Mouse (Mus musculus) CD4-positive, CD25-positive, alpha-beta regulatory T cell, adult 4 months (primary cell): Measurements from ENCODE around the gene Kcnc3. TPM values are rescaled to one million over a fixed set of nuclear protein-coding genes. Genes with fewer than 3 reads are reported as not detected.

Experiments used
- ATAC-seq: one replicate; pipeline ENCODE4 v1.8.0; 2017
- polyA plus RNA-seq, 2 experiments: library from polyadenylated mRNA; unstranded; fragments of 100-300 nt; shearing (Covaris generic); gene quantifications; one replicate each; pipeline ENCODE4 v1.2.1; 2017

Gene Kcnc3
- polyA plus RNA-seq, 2 experiments from 2014 or later = 0.42 TPM; not detected in 1

DNA sequence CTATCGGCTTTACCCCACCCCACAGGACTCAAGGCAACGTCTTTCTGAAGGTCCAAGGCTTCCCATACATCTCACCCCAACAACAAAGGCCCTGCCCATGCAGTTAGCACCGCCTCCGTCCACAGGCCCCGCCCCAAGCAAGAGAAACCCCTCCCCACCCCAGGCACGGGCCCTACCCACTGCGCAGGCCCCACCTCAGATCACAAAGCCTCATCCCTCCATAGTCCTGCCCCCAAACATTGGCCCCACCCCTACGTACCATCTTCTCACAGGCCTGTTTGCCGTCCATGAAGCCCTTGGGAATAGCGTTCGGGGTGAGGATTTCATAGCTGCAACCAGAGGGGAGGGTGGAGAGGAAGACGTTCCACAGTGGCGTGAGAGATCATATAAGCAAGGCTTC lies 42.2 kb downstream of the Kcnc3 start:
- no peak for ATAC-seq

DNA sequence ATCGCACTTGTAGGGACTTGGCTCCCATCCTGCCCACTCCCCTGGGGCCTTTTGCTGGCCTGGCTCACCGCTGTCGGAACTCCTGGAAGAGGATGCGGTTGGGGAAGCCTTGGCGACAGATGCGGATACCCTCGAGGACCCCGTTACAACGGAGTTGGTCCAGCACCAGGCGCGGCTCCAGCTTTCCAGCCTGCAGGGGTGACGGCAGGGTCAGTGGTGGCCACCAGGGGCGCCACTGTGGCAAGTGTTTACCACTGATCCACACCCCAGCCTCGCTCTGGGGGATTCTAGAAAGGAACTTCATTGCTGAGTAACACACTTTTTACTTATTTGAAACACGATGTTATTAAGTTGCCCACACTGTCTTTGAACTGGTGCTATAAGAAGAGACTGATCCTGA lies 42.9 kb downstream of the Kcnc3 start:
- no peak for ATAC-seq

DNA sequence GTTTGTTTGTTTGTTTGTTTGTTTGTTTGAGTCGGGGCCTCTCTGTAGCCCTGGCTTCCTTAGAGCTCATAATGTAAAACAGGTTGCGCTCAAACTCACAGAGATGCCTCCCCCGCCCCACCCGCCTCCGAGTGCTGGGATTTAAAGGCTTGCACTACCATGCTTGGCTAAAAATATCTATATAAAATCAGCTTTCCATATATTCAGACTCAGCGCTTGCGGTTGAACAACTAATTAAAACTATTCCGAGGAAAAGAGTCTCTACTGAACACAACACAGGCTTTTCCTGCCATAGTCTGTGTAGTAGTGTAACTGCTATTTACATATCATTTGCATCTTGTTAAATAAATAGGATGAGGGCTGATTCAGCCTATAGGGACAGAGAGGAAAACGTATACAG lies 46.2 kb downstream of the Kcnc3 start:
- ATAC-seq = no peak

DNA sequence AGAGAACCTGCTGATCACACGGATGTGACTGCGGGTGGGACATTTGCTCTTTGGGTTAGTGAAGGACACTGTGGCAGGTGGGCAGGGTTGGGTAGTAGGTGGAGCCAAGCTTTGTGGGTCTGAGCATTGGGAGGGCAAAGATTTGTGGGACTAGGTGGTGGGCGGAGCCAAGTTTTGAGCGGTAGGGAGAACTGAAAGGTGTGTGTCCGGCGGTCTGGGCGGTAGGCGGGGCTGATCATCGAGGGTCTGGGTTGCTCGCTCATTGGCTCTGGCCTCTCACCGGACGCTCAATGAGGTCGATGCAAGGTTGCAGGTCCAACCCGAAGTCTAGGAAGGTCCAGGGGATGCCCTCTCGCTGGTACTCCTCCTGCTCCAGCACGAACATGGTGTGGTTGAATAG lies 48.2 kb downstream of the Kcnc3 start:
- no peak for ATAC-seq

DNA sequence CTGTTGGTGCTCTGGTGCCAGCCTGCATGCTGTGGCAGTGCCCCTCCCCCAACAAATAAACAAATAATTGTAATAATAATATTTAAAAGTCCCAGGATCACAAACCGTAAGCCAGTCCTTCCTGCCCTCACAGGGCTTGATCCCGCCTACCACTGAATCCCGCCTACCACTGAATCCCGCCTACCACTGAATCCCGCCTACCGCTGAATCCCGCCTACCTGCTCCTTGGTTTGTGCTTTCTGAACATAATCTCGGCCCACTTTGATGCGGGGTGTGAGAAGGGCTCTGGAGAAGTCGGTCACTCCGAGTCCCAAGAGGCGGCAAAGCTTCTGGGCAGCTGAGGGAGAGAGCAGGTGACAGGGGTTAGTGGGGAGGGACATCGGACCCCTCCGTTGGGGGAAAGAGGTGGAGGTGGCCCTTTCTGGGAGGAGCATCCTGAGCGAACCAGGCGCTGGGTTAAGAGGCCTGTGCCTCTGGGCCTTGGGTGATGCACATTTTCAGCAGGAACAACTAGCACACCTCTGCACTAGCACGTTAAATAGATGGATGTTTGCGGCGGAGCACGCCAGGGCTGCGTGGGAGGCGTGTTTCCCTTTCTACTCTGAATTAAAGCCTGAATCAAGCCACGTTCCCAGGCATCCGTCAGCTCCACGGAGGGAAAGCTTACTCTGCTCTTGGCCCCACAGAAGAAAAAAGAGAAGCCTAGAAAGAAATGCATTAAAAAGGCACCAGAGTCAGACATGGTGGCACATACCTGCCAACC lies 50.6 kb downstream of the Kcnc3 start:
- no peak for ATAC-seq

DNA sequence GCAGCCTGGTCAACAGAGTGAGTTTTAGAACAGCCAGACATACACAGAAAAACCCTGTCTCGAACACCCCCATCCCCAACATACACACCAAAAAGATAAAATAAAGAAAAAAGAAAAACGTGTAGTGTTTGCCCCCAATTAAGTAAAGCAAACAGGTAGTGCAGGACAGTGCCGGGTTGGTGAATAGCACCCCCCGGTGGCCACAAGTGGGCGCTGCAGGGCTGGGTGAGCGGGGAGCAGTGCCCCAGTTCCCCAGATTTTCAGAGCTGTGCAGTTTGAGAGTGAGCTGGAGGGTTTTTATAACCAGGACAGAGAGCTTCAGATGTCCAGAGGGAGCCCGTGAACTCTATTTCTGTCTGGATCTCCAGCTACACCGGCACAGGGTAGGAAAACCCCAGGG lies 51.4 kb downstream of the Kcnc3 start:
- ATAC-seq = no peak

DNA sequence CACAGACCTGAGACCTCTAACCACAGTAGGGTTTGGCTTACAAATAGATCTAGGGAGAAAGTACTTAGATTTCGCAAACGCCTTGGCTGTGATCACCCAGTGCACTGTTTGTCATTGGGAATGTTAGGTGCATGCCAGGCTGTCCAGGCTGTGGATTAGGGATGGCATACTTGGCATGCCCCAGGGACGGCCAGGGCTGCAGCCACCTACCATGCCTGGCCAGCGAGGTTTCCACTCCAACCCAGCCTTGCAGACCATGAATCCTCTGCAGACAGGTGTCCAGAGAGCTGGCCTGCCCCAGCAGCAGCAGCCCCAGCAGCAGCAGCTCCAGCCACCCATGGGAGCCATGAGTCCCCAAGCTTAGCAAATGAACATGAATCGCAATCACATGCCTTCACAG lies 54.8 kb downstream of the Kcnc3 start:
- ATAC-seq = no peak

DNA sequence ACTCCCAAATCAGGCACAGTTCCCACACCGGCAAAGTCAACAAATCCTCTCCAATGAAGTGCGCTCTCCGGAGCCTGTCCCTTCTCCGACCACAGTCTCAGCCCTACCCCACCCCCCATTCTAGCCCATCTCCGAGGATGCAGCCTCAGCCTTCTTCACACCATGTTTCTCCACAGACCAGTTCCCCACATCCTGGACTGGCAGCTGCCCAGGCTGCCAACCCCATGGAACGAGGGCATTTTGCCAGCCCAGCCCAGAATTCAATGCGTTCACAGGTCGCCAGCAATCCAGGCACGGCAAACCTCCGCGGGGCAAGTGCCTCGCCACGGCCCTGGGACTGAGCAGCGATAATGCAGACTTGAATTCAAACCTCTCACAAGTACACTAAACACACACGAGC lies 55.5 kb downstream of the Kcnc3 start:
- no peak for ATAC-seq

DNA sequence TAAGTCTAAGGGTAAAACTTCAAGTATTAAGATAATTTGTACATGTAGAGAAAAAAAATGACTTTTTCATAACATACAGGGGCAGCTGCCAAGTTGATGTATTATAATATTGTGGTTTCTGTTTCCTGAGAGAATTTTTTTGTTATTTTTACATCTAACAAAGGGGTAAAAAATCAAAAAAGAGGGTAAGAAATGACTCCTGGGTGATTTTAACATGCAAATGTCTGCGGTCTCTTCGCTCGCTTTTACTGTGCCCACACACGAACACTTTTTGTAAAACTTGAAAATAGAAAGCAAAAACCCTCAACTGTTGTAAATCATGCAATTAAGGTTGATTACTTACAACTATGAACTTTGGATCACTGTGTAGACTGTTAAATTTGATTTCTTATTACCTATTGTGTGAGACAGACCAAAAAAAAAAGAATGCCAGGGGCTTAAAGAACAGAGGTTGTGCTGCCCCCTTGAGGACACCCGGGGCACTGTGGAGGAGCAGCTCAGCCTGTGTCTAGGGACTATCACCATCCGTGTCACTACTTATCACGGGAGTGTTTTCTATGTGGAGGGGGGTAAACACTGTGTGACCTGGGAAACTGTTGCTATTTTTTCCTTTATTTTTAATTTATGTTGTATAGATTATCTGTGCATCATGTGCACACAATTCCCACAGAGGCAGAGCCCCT lies 56.7 kb downstream of the Kcnc3 start:
- ATAC-seq = peak; percentile 61

DNA sequence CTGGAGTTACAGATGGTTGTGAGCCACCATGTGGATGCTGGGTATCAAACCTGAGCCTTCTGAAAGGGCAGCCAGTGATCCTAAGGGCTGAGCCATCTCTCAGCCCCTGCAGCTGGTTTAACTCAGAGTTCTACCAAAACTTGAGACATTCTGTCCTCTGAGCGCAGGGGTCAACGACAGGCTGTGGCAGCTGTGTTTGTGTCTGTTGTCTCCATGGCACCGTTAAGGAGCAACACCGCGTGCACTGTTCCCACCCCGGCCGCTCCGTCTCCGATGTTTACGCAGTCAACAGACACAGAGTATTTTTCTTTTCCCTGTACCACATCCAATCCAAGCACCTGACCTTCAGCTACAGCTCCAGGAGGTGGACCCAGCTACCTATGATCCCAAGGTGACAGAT lies 57.3 kb downstream of the Kcnc3 start:
- ATAC-seq = no peak

DNA sequence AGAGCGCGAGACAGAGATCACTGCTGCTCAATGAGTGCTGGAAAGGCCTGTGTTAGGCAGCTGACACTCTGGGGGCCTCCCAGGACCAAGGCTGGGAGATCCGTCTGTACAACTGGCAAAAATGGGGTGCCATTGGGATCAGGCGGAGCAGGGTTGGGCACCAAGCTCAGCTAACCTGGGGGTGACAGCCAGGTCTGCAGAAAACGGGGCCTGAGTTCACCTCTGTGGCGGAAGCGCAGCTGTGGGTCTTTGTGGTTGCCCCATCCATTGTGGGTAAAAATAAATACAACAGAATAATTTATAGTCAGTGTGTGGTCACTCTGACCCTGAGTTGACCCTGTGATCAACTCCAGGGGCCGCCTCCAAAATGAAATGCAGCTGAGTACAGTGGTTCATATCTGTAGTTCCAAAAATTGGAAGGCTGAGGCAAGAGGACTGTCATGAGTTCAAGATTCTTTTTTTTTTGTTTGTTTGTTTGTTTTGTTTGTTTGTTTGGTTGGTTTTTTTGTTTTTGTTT lies 58.7 kb downstream of the Kcnc3 start:
- no peak for ATAC-seq

DNA sequence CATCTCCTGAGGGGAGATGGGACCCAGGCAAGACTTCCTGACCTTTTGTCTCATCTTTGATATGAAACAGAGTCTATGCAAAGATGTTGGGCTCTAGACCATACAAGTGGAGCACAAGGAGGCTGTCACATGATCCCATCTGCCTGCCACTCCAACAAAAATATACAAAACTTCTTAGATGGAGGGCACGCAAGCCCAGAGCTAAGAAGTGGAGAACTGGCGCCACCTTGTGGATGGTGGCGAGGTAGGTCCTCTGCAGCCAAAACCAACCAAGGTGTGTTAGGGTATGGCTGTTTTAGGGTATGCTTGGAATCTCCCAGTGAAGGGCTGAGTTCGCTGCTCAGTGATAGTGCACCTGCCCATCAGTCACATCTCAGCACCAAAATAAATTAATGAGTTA lies 59.5 kb downstream of the Kcnc3 start:
- no peak for ATAC-seq

DNA sequence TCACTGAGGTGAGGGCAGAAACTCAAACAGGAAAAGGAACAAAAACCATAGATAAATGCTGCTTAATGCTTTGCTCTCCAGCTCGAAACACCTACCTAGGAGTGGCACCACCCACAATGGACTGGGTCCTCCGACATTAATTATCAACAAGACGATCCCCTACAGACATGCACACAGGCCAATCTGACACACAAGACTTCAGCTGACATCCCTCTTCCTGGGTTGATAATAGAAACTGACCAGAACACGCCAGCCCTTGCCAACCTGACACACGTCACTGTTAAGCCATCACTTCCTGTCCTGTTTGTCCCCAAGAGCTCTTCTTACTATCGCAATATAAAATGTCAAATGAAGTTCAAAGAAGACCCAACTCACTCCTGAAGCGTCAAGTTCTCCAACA lies 61.0 kb downstream of the Kcnc3 start:
- ATAC-seq = no peak

DNA sequence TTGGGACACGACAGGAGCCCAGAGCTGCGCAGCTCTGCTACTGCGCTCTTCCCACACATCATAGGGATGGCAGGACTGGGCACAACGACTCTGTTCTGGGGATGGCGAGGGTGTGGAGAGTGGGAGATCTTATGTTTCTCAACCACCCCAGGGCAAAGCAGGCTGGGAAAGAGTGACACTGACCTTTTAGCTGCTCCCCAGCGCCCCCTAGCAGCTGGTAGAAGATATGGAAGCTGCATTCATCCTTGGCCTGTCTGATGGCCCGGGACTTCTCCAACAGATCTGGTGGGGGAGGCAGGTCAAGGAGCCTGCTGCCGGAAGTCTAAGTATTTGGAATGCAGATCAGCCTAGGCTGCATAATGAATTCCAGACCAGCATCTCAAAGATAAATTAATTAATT lies 63.3 kb downstream of the Kcnc3 start:
- no peak for ATAC-seq

Other genes starting within 250 kb of the Kcnc3 start
- gene Syt3, start 206.6 kb upstream of the Kcnc3 start, polyA plus RNA-seq = not detected
- not detected for gene 1700008O03Rik, start 204.8 kb upstream of the Kcnc3 start, polyA plus RNA-seq
- not detected for gene Lrrc4b, start 161.6 kb upstream of the Kcnc3 start, polyA plus RNA-seq
- gene Aspdh, start 125.3 kb upstream of the Kcnc3 start, polyA plus RNA-seq = under 1 TPM in 1 of 2 experiments, not detected in 1; 0.73 TPM
- 10 to 100 TPM; 54.9 to 76.4 TPM for gene Josd2, start 122.7 kb upstream of the Kcnc3 start, polyA plus RNA-seq
- gene Emc10, start 94.1 kb upstream of the Kcnc3 start, polyA plus RNA-seq = 10 to 100 TPM; 15.2 to 16.1 TPM
- 1 to 10 TPM; 3.9 to 5.4 TPM for gene Fam71e1, start 94.1 kb upstream of the Kcnc3 start, polyA plus RNA-seq
- gene Mybpc2, start 66.0 kb upstream of the Kcnc3 start, polyA plus RNA-seq = not detected
- gene Spib, start 58.6 kb upstream of the Kcnc3 start, polyA plus RNA-seq = 1 to 10 TPM in 1 of 2 experiments, under 1 TPM in 1; 0.11 to 4.2 TPM
- gene Pold1, start 41.8 kb upstream of the Kcnc3 start, polyA plus RNA-seq = 10 to 100 TPM; 18.4 to 45.5 TPM
- gene Nr1h2, start 36.7 kb upstream of the Kcnc3 start, polyA plus RNA-seq = 10 to 100 TPM; 42.2 to 57.7 TPM
- gene Napsa, start 18.3 kb upstream of the Kcnc3 start, polyA plus RNA-seq = 1 to 10 TPM in 1 of 2 experiments, under 1 TPM in 1; 0.52 to 6.7 TPM
- gene Myh14, start 80.2 kb downstream of the Kcnc3 start, polyA plus RNA-seq = not detected
- gene Izumo2, start 118.1 kb downstream of the Kcnc3 start, polyA plus RNA-seq = not detected
- 10 to 100 TPM; 79.6 to 97.6 TPM for gene Vrk3, start 157.7 kb downstream of the Kcnc3 start, polyA plus RNA-seq
- under 1 TPM; 0.16 to 0.63 TPM for gene Zfp473, start 160.4 kb downstream of the Kcnc3 start, polyA plus RNA-seq
- gene Nup62, start 225.4 kb downstream of the Kcnc3 start, polyA plus RNA-seq = 10 to 100 TPM; 27.3 to 57.8 TPM
- 1 to 10 TPM; 1.9 to 3.6 TPM for gene Il4i1, start 225.7 kb downstream of the Kcnc3 start, polyA plus RNA-seq
- under 1 TPM; 0.19 to 0.35 TPM for gene Atf5, start 226.0 kb downstream of the Kcnc3 start, polyA plus RNA-seq